Mouse (Mus musculus) liver, adult 2 months (tissue): ENCODE results near the gene Plekhb1. TPM values are rescaled to one million over a fixed set of nuclear protein-coding genes. Genes with fewer than 3 reads are reported as not detected.
A peak's percentile ranks its signal among the peaks of the same experiment; 100 is the strongest.

Experiments used
- DNase-seq: peaks from one replicate; pipeline ENCODE4 v3.0.0-alpha.2; 2011; ENCODE audit warnings: low read depth, low spot score; ENCODE audit errors: extremely low read depth
- H3K27ac ChIP-seq: fragments of 200-500 bp; replicated peaks from 2 replicates; pipeline ENCODE4 v1.5.1; 2012; ENCODE audit warnings: low read depth, mild to moderate bottlenecking, control low read depth, inconsistent platforms, low read length; ENCODE audit not compliant: insufficient read depth
- H3K27me3 ChIP-seq: fragments of 200-500 bp; 2 replicates; pipeline ENCODE4 v1.6.1; 2012; ENCODE audit warnings: mild to moderate bottlenecking, moderate library complexity, low read length, inconsistent platforms; ENCODE audit not compliant: control insufficient read depth, insufficient read depth
- H3K36me3 ChIP-seq: fragments of 200-500 bp; 2 replicates; pipeline ENCODE4 v1.6.1; 2012; ENCODE audit warnings: low read length, inconsistent platforms; ENCODE audit not compliant: control insufficient read depth, insufficient read depth
- H3K4me1 ChIP-seq: fragments of 200-500 bp; 2 replicates; pipeline ENCODE4 v1.6.1; 2011; ENCODE audit warnings: low read length; ENCODE audit not compliant: control insufficient read depth, insufficient read depth
- H3K4me3 ChIP-seq: fragments of 200-500 bp; 2 replicates; pipeline ENCODE4 v1.5.1; 2011; ENCODE audit warnings: low read depth, mild to moderate bottlenecking, control low read depth, low read length, moderate library complexity; ENCODE audit not compliant: insufficient read depth
- H3K79me2 ChIP-seq: fragments of 200-500 bp; 2 replicates; pipeline ENCODE4 v1.6.1; 2012; ENCODE audit warnings: inconsistent platforms, mild to moderate bottlenecking, low read length, moderate library complexity; ENCODE audit not compliant: control insufficient read depth, insufficient read depth
- H3K9ac ChIP-seq: fragments of 200-500 bp; 2 replicates; pipeline ENCODE4 v1.6.1; 2012; ENCODE audit warnings: low read depth, mild to moderate bottlenecking, control low read depth, inconsistent platforms, low read length
- CTCF ChIP-seq: fragments of 200-500 bp; IDR thresholded peaks from 2 replicates; pipeline ENCODE4 v1.5.1; 2011; ENCODE audit warnings: low read depth, low read length, control low read depth
- POLR2A ChIP-seq: fragments of 200-500 bp; IDR thresholded peaks from 2 replicates; pipeline ENCODE4 v1.6.1; 2011; ENCODE audit warnings: low read length, control low read depth; ENCODE audit not compliant: insufficient read depth; ENCODE audit errors: extremely low read depth
- WGBS: fragments of 180-500 bp; shearing (Covaris S2); methylation state at CpG from one replicate; pipeline ENCODE4 v1.1.7; 2018; 5-methylcytosine and 5-hydroxymethylcytosine counted together
- polyA plus RNA-seq: library from polyadenylated mRNA; depleted of rRNA; stranded (reverse); fragments of >200 nt; gene quantifications from 2 replicates; pipeline ENCODE4 v1.2.3, GENCODE M21; 2012
- total RNA-seq: library from RNA; depleted of rRNA; stranded (reverse); fragments of >200 nt; gene quantifications from 2 replicates; pipeline ENCODE4 v1.2.3, GENCODE M21; 2014

The Plekhb1 gene
- total and polyA plus RNA-seq, 2 experiments: 10.4 to 37.6 TPM

GRCm38 (mm10) chr7:100651011-100651410, 11.2 kb downstream of the Plekhb1 start:
- WGBS: 72% methylated on average over 4 of the region's 4 CpGs
- Histone ChIP-seq H3K27me3 (no peaks in the 10 kb centered on the region), H3K36me3 (no peaks in the 10 kb centered on the region), H3K79me2 (no peaks in the 10 kb centered on the region), H3K9ac (no peak overlapping the region), H3K4me3 (no peak overlapping the region), H3K4me1 (no peaks in the 10 kb centered on the region; the same call in 1 of the 2 replicates), H3K27ac (no peak overlapping the region)
- TF ChIP-seq POLR2A (no peak), CTCF (no peak)
- DNase-seq: no peak

GRCm38 (mm10) chr7:100650421-100650820, 11.8 kb downstream of the Plekhb1 start:
- Histone ChIP-seq H3K79me2 (no peaks in the 10 kb centered on the region), H3K27ac (no peak overlapping the region), H3K4me3 (no peak overlapping the region), H3K27me3 (no peaks in the 10 kb centered on the region), H3K4me1 (no peaks in the 10 kb centered on the region; the same call in 1 of the 2 replicates), H3K36me3 (no peaks in the 10 kb centered on the region), H3K9ac (no peak overlapping the region)
- TF ChIP-seq POLR2A: no peak
- no peak for TF ChIP-seq CTCF
- DNase-seq: no peak
- 61% methylated on average over 6 of the region's 6 CpGs for WGBS

- H3K36me3 ChIP-seq: no peaks in the 10 kb centered on the region
- TF ChIP-seq CTCF (no peak), POLR2A (no peak)
- 84% methylated on average over 8 of the region's 8 CpGs for WGBS
- no peak overlapping the region for H3K9ac ChIP-seq
- no peak for DNase-seq
- H3K27me3 ChIP-seq: no peaks in the 10 kb centered on the region
- no peaks in the 10 kb centered on the region for H3K79me2 ChIP-seq
- H3K4me1 ChIP-seq: no peaks in the 10 kb centered on the region; the same call in 1 of the 2 replicates
- no peak overlapping the region for H3K27ac ChIP-seq
- H3K4me3 ChIP-seq: no peak overlapping the region
Observed at GRCm38 (mm10) chr7:100649826-100650225, 12.4 kb downstream of the Plekhb1 start.

- no peaks in the 10 kb centered on the region for H3K27me3 ChIP-seq
- TF ChIP-seq POLR2A: no peak
- TF ChIP-seq CTCF: no peak
- no peaks in the 10 kb centered on the region for H3K79me2 ChIP-seq
- H3K9ac ChIP-seq: no peak overlapping the region
- no peak overlapping the region for H3K4me3 ChIP-seq
- no peaks in the 10 kb centered on the region for H3K36me3 ChIP-seq
- no peaks in the 10 kb centered on the region; the same call in 1 of the 2 replicates for H3K4me1 ChIP-seq
- WGBS: 74% methylated on average over 4 of the region's 4 CpGs
- no peak for DNase-seq
- no peak overlapping the region for H3K27ac ChIP-seq
Observed at GRCm38 (mm10) chr7:100649095-100649494, 13.1 kb downstream of the Plekhb1 start.

- WGBS: 43% methylated on average over 3 of the region's 3 CpGs
- H3K27ac ChIP-seq: no peak overlapping the region
Observed at GRCm38 (mm10) chr7:100645147-100645546, 17.1 kb downstream of the Plekhb1 start.

GRCm38 (mm10) chr7:100642413-100642812, 19.8 kb downstream of the Plekhb1 start:
- TF ChIP-seq POLR2A (no peak), CTCF (no peak)
- no peak overlapping the region for H3K27ac ChIP-seq
- no peaks in the 10 kb centered on the region for H3K27me3 ChIP-seq
- peaks cover 16% of the 10 kb centered on the region for H3K36me3 ChIP-seq
- H3K4me1 ChIP-seq: no peaks in the 10 kb centered on the region
- H3K79me2 ChIP-seq: no peaks in the 10 kb centered on the region
- WGBS: 57% methylated on average over 4 of the region's 4 CpGs
- no peak overlapping the region for H3K9ac ChIP-seq
- DNase-seq: no peak
- no peak overlapping the region for H3K4me3 ChIP-seq

More at GRCm38 (mm10) chr7:100645147-100645546, 17.1 kb downstream of the Plekhb1 start:
- peak; percentile 37 for DNase-seq
- Histone ChIP-seq H3K9ac (no peak overlapping the region), H3K79me2 (no peaks in the 10 kb centered on the region), H3K27me3 (no peaks in the 10 kb centered on the region), H3K4me1 (no peaks in the 10 kb centered on the region; the same call in 1 of the 2 replicates), H3K36me3 (peaks cover 8% of the 10 kb centered on the region), H3K4me3 (no peak overlapping the region)
- TF ChIP-seq POLR2A: no peak
- TF ChIP-seq CTCF: peak; percentile 15; the same call in 1 of the 2 replicates
